Mouse (Mus musculus) cortical plate, adult 2 months (tissue): Measurements from ENCODE around the gene Cnot1. TPM values are rescaled to one million over a fixed set of nuclear protein-coding genes. Genes with fewer than 3 reads are reported as not detected.
A peak's percentile ranks its signal among the peaks of the same experiment; 100 is the strongest.

ENCODE experiments used
- H3K27ac ChIP-seq: fragments of 200-500 bp; 2 replicates; pipeline ENCODE4 v1.5.1; 2012; ENCODE audit warnings: low read length, control low read depth, inconsistent platforms; ENCODE audit not compliant: insufficient read depth
- H3K4me1 ChIP-seq: fragments of 200-500 bp; 2 replicates; pipeline ENCODE4 v1.6.1; 2011; ENCODE audit warnings: low read length; ENCODE audit not compliant: control insufficient read depth, insufficient read depth
- H3K4me3 ChIP-seq: fragments of 200-500 bp; 2 replicates; pipeline ENCODE4 v1.5.1; 2011; ENCODE audit warnings: mild to moderate bottlenecking, low read length, control low read depth; ENCODE audit not compliant: insufficient read depth
- CTCF ChIP-seq: fragments of 200-500 bp; IDR thresholded peaks from 2 replicates; pipeline ENCODE4 v1.5.1; 2011; ENCODE audit warnings: mild to moderate bottlenecking, control low read depth, low read length; ENCODE audit not compliant: insufficient read depth; ENCODE audit errors: extremely low read depth
- POLR2A ChIP-seq: fragments of 200-500 bp; IDR thresholded peaks from 2 replicates; pipeline ENCODE4 v1.6.1; 2011; ENCODE audit warnings: mild to moderate bottlenecking, low read length, control low read depth; ENCODE audit not compliant: insufficient read depth; ENCODE audit errors: extremely low read depth
- polyA plus RNA-seq: library from polyadenylated mRNA; depleted of rRNA; stranded (reverse); fragments of >200 nt; gene quantifications from 2 replicates; pipeline ENCODE4 v1.2.3, GENCODE M21; 2012; rRNA removed

Cnot1 gene
- polyA plus RNA-seq = 51.3 and 54.7 TPM in 2 replicates

DNA sequence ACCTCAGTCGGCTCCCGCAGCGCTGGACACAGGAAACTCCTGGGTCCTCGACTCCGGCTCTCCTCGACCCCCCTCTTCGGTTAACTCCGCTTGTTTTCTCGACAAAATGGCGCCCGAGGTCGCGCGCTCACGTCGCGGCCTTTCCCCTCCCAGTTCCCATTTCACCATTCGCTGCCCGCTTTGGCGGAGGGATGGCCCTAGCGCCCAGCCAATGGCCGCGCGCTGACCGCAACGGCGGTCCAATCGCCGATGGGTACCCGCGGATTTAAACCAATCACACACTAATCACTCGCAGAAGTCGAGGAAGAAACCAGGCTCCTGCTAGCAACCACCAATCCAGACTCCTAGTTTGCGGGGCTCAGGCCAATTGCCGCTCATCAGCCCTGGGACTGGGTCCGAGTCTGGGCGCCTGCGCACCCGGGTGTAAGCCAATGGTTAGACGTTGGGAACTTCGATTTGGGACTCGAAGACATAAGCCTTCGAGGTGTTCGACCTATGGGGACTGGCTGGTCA lies at the start of gene Cnot1:
TSS of gene Cnot1 (minus strand) at position 134 of the 513 bp plus-strand sequence.
- peak within 1 kb of the TSS; percentile 88 for H3K27ac ChIP-seq
- H3K4me3 ChIP-seq = peak within 1 kb of the TSS; percentile 63
- peaks cover 3% of the 10 kb centered on the region; the same call in 1 of the 2 replicates for H3K4me1 ChIP-seq
- TF ChIP-seq POLR2A = 0 out of 2 replicates have a peak, but pooled peaks have one; percentile 45
- TF ChIP-seq CTCF = no peak

DNA sequence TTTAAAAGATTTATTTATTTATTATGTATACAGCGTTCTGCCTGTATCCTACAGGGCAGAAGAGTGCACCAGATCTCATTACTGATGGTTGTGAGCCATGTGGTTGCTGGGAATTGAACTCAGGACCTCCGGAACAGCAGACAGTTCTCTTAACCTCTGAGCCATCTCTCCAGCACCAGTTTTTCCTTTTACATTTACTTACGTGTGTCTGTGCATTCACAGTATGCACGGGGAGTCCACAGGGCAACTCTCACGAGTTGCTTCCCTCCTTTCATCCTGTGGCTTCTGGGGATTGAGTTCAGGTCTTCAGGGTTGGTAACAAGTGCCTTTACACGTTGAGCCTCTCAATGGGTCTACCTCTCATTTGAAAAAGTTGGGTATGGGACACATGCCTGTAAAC lies 46.9 kb upstream of the Cnot1 start:
- TF ChIP-seq POLR2A (no peak), CTCF (no peak)
- Histone ChIP-seq H3K27ac (no peak overlapping the region), H3K4me1 (no peaks in the 10 kb centered on the region), H3K4me3 (no peak overlapping the region)

- no peak for TF ChIP-seq CTCF
- peak; percentile 79 for TF ChIP-seq POLR2A
- Histone ChIP-seq H3K27ac (no peak within 1 kb of the TSS), H3K4me3 (peak within 1 kb of the TSS; percentile 76), H3K4me1 (no peaks in the 10 kb centered on the region)
Measured at GRCm38 (mm10) chr8:95853102-95853843, 46.0 kb upstream of the Cnot1 start, which contains the start of gene Slc38a7. Slc38a7 (minus strand) TSS chr8:95853539.

GRCm38 (mm10) chr8:95852290-95852689 lies 45.0 kb upstream of the Cnot1 start:
- TF ChIP-seq POLR2A (no peak), CTCF (no peak)
- Histone ChIP-seq H3K4me3 (peak overlapping the region; percentile 76; the same call in 1 of the 2 replicates), H3K4me1 (no peaks in the 10 kb centered on the region), H3K27ac (no peak overlapping the region)

DNA sequence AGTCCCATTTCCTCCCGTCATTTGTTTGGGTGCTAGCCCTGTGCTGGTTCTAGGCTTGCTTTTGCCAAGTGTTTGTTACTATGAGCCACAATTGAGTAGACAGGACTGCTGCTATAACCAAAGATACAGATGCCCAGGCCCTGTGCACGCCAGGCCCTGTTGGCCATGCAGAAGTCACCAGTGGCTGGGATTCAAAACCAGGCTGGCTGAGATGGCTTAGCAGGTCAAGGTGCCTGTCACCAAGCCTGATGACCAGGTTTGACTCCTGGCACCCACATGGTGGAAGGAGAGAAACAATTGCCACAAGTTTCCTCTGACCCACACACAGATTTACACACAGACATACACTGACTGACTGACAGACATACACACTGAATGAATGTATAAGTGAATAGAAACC lies 43.1 kb upstream of the Cnot1 start:
- H3K27ac ChIP-seq = no peak overlapping the region
- TF ChIP-seq POLR2A (no peak), CTCF (no peak)
- no peak overlapping the region for H3K4me3 ChIP-seq
- no peaks in the 10 kb centered on the region for H3K4me1 ChIP-seq

DNA sequence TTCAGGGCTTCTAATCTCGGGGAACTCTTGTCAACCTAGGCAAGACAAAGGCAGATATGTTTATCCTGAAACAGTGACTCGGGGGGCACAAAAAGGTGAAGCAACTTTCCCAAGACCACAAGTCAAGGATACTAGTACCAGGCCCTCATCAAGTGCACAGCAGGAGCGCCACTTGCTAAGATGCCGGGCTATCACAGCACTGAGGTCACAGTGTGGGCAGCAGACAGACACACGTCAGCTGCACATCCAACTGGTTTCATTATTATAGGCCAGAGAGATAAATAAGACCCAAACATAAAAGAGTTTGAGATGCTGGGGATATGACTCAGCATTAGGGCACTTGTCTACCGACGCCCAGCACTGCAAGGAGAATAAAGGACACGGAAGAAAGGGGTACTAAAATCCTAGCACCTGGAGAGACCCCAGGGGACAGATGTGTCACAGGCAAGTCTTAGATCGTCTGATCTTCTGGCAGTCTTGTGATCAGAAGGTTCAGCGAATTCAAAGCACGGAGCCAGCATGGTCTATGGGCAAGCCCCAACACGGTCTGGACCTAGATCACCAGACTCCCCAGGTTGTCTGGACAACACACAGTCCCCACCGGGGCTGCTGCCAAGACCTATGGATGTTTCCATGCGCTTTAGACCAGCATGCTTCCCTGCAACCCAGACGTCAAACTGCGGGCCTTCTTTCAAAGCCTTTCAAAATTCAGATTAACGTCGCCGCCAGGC lies 41.6 kb upstream of the Cnot1 start:
- TF ChIP-seq CTCF (no peak), POLR2A (no peak)
- H3K4me3 ChIP-seq = no peak overlapping the region
- H3K4me1 ChIP-seq = no peaks in the 10 kb centered on the region
- no peak overlapping the region for H3K27ac ChIP-seq

DNA sequence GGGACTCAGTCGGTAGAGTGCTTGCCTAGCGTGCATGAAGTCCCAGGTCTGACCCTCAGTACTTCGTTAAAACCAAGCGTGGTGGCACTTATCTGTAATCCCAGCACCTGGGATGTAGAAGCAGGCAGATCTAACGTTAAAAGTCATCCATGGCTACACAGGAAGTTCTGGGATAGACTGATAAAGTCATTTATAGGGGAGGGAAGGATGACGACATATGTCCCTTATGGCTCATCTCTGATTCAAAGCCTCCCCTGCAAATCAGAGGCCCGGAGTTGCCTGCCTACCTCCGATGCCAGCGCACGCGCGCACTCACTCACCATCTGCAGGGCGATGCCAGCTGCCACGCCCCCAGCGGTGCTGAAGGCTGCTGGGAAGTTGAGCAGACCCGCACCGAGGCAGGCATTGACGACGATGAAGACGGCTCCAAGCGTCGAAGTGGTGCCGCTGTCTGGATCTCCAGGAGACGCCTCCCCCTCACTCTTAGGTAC lies 40.8 kb upstream of the Cnot1 start:
- Histone ChIP-seq H3K4me3 (no peak overlapping the region), H3K27ac (no peak overlapping the region)
- TF ChIP-seq CTCF (no peak), POLR2A (no peak)

DNA sequence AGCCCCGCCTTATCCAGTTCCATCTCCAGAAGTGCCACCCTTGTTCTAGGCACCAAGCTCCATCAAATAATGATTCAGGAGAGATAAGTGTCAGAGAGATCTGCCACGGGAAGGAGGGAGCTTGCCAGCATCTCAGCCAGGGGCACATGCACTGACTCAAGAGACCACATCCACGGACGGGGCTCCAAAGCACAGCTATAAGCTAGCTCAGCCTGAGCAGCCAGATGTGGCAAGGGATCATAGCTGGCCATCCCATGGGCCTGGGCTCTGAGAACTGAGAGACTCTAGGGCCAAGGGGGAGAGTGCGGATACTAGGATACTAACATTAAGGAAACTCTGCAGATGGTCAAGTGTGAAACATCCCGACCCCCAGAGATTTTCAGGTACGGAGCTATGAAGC lies 37.8 kb upstream of the Cnot1 start:
- no peak for TF ChIP-seq POLR2A
- TF ChIP-seq CTCF = no peak
- Histone ChIP-seq H3K4me1 (no peaks in the 10 kb centered on the region), H3K4me3 (no peak overlapping the region), H3K27ac (no peak overlapping the region)

More for the DNA sequence above, 40.8 kb upstream of the Cnot1 start:
- no peaks in the 10 kb centered on the region for H3K4me1 ChIP-seq

DNA sequence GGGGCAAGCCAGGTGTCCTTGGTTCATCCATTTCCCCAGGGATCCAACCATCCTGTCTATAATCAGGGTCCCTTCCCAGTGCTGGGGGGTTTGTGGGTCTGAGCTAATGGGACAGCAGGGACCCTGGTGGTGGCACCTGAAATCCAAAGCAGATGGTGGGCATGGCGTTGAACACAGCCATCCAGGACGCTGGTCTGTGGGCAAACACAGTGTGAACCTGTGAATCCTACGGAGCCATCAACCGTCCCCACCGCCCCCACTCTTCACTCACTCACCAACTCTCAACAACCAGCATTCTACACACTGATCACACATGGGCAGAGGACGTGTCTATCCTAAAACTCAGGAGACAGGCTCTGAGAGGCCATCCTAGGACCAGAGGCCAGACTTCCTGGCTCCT lies 36.7 kb upstream of the Cnot1 start:
- Histone ChIP-seq H3K4me1 (no peaks in the 10 kb centered on the region), H3K4me3 (no peak overlapping the region), H3K27ac (no peak overlapping the region)
- no peak for TF ChIP-seq CTCF
- TF ChIP-seq POLR2A = no peak
